Mouse (Mus musculus) bone marrow macrophage, adult 2 months (primary cell): ENCODE data around the gene Pcgf2.

Experiments
- CTCF ChIP-seq: IDR thresholded peaks from 2 replicates; pipeline ENCODE4 v1.5.1; 2012; ENCODE audit warnings: low read depth, mild to moderate bottlenecking, low read length, moderate library complexity
- POLR2A ChIP-seq: IDR thresholded peaks from 2 replicates; pipeline ENCODE4 v1.6.1; 2012; ENCODE audit warnings: mild to moderate bottlenecking, low read depth, low read length, borderline replicate concordance

DNA sequence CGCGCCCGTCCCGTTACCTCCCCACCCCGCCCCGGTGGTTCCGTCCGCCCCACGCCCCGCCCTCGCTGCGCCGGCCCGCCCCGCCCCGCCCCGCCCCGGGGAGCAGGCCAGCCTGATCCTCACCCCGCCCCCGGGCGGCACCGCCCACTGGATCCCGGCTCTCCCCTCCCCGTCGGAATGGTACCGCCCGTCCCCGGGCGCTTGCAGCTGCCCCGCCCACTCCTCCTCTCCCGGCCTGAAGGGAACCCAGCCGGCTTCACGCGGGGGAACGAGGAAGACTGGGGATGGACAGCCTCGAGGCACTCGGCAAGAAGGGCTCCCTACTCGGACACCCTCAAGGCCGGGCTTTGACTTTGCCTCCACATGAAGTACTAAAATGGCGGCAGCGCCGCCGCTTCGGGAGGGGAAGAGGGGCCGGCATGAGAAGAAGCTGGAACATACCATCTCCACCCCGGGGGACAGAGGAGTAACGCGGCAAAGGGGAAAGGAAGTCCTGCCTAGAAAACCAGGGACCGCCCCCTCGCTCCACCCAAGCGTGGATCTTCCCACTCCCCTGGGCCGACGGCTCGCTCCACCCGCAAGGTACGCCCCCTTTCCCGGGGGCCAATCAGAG is 44.5 kb upstream of the Pcgf2 start:
- no peak for TF ChIP-seq CTCF
- no peak for TF ChIP-seq POLR2A
